Mouse (Mus musculus): ENCODE measurements around the gene Tlk2.

- TF ChIP-seq CTCF (IDR thresholded peaks at IDR 0.05; ENCODE audit: borderline replicate concordance, insufficient read depth, low read length) (no peak), POLR2A (IDR thresholded peaks at IDR 0.05; ENCODE audit: low read depth, low read length) (no peak)
Measured at GRCm38 (mm10) chr11:105317769-105318168, 139.2 kb downstream of the Tlk2 start.
